Mouse (Mus musculus): ENCODE data around the gene Edc3.
"Not testable (repeated sequence)": the region's sequence is repeated elsewhere in the genome, so short reads cannot be mapped to it uniquely, and the experiment has no call there.

Gene Edc3

GRCm38 (mm10) chr9:57708720-57709274 is 457 bp downstream of the Edc3 start:
- no peak for DNase-seq

GRCm38 (mm10) chr9:57710214-57710613 is 1.9 kb downstream of the Edc3 start:
- DNase-seq, result not testable (repeated sequence)

- no peak for DNase-seq
These were observed 3.9 kb downstream of the Edc3 start for GRCm38 (mm10) chr9:57712194-57712593.

- peak; percentile 67 for DNase-seq
These were observed 10.1 kb downstream of the Edc3 start for GRCm38 (mm10) chr9:57718408-57718807.

GRCm38 (mm10) chr9:57720736-57721135 is 12.4 kb downstream of the Edc3 start:
- no peak for DNase-seq

GRCm38 (mm10) chr9:57722371-57722770 is 14.0 kb downstream of the Edc3 start:
- no peak for DNase-seq

- DNase-seq, result peak; percentile 68
These were observed 15.0 kb downstream of the Edc3 start for GRCm38 (mm10) chr9:57723315-57723715.

GRCm38 (mm10) chr9:57723796-57724195 is 15.5 kb downstream of the Edc3 start:
- DNase-seq, result no peak

- no peak for DNase-seq
These were observed 16.4 kb downstream of the Edc3 start for GRCm38 (mm10) chr9:57724701-57725100.

- DNase-seq, result peak; percentile 57
These were observed 20.0 kb downstream of the Edc3 start for GRCm38 (mm10) chr9:57728312-57728711.

- DNase-seq, result no peak
These were observed 25.3 kb downstream of the Edc3 start for GRCm38 (mm10) chr9:57733606-57734005.

- no peak for DNase-seq
These were observed 31.5 kb downstream of the Edc3 start for GRCm38 (mm10) chr9:57739863-57740262.

GRCm38 (mm10) chr9:57744462-57745091 is 36.2 kb downstream of the Edc3 start:
- DNase-seq, result peak; percentile 56

- DNase-seq, result no peak
These were observed 38.7 kb downstream of the Edc3 start for GRCm38 (mm10) chr9:57747067-57747466.

- peak; percentile 77 for DNase-seq
These were observed 39.8 kb downstream of the Edc3 start for GRCm38 (mm10) chr9:57748137-57748536.

- no peak for DNase-seq
These were observed 40.5 kb downstream of the Edc3 start for GRCm38 (mm10) chr9:57748831-57749230.

GRCm38 (mm10) chr9:57750901-57751300 is 42.6 kb downstream of the Edc3 start:
- DNase-seq, result no peak

GRCm38 (mm10) chr9:57757578-57757977 is 49.2 kb downstream of the Edc3 start:
- no peak for DNase-seq

GRCm38 (mm10) chr9:57758528-57758927 is 50.2 kb downstream of the Edc3 start:
- DNase-seq, result peak; percentile 64

- DNase-seq, result peak; percentile 93
These were observed 50.9 kb downstream of the Edc3 start for GRCm38 (mm10) chr9:57759289-57759688.

GRCm38 (mm10) chr9:57760416-57761146 is 52.2 kb downstream of the Edc3 start:
- peak; percentile 62 for DNase-seq

GRCm38 (mm10) chr9:57761563-57762551 is 53.5 kb downstream of the Edc3 start:
- DNase-seq, result peak; percentile 57

GRCm38 (mm10) chr9:57762563-57762991 is 54.2 kb downstream of the Edc3 start:
- peak; percentile 88 for DNase-seq
